Mouse (Mus musculus) heart, adult 9 months (tissue): ENCODE measurements at regions not wholly inside any gene's neighbourhood (a gene's known extent, or its start where the extent isn't known, plus 50 kb on each side); places are given as distances from the start of the nearest gene placed in this dataset.

ENCODE experiments used
- DNase-seq, 2 experiments: peaks; one replicate each; pipeline ENCODE4 v3.0.0; 2022; ENCODE audit warnings: low spot score in 2 of 2

GRCm38 (mm10) chr2:74354591-74354990 lies 224.6 kb downstream of the Lnpk start:
- DNase-seq: peak; percentile 2 to 13

DNA sequence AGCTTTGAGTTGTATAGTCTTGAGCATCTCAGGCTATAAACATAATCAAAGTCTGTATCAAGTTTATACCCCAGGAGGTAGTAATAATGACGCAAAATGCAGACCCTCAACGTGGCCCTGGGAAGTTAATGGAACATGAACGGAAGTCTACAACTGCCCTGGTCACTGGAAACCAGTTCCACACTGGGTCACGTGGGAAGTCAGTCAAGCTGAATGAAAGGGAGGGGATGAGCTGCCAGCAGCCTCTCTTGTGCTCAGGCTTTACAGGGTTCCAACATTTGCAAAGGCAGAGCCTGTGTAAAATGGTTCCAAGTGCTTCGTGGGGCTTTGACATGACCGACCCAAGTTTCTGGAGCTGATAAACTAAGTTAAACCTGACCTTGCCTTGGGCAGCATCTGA lies 229.4 kb downstream of the Lnpk start:
- no peak for DNase-seq

- no peak for DNase-seq
Observed at GRCm38 (mm10) chr2:74306301-74306700, 272.9 kb downstream of the Lnpk start.

- no peak for DNase-seq
Observed at GRCm38 (mm10) chr2:74300885-74301451, 278.3 kb downstream of the Lnpk start.

- peak in 1 of 2 experiments; percentile 21 for DNase-seq
Observed at GRCm38 (mm10) chr2:74300366-74300791, 278.9 kb downstream of the Lnpk start.

DNA sequence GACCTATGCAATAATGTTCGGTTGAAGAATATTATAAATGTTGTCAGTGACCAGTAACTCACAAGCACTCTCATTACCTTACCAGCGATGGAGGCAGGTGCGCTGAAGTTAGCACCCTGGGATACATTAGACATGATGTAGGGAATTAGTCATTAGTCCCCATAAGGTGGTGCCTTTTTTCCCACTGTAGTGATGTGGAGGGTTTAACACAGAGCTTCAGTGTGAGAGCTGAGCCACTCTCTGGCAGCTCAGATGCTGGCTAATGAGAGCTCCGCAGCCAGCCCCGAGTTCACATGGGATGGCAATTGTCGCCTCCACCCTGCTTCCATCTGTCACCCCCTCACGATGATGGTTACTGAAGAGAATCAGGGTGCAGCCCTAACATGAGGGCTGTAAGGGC lies 286.6 kb downstream of the Lnpk start:
- DNase-seq: no peak

GRCm38 (mm10) chr2:74291416-74292396 lies 287.5 kb downstream of the Lnpk start:
- DNase-seq: no peak

GRCm38 (mm10) chr2:74285624-74286023 lies 293.6 kb downstream of the Lnpk start:
- no peak for DNase-seq

GRCm38 (mm10) chr2:74264963-74265362 lies 314.3 kb downstream of the Lnpk start:
- no peak for DNase-seq

- no peak for DNase-seq
Observed at GRCm38 (mm10) chr2:74257034-74257781, 322.0 kb downstream of the Lnpk start.

DNA sequence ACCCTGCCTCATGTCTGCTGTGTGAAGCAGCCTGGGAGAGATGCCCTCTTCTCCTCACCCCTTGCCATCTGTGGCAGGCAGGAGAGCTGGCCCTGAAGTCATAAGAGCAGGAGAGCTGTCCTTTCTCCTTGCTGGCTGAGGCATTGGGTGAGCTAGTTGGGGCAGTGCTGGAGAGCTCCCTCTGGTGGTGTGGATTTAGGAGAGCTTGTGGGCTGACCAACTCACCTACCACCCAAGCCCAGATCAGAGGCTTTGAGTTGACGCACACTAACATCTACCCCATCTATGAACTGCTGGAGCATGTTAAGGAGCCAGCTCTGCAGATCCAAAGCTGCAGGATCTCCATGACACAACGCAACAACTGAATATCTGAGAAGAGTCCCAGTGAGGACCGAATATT lies 331.7 kb downstream of the Lnpk start:
- no peak for DNase-seq

- DNase-seq: no peak
Observed at GRCm38 (mm10) chr2:74246631-74247030, 332.6 kb downstream of the Lnpk start.

- no peak for DNase-seq
Observed at GRCm38 (mm10) chr2:74244203-74244602, 333.1 kb upstream of the Atp5g3 start.

DNA sequence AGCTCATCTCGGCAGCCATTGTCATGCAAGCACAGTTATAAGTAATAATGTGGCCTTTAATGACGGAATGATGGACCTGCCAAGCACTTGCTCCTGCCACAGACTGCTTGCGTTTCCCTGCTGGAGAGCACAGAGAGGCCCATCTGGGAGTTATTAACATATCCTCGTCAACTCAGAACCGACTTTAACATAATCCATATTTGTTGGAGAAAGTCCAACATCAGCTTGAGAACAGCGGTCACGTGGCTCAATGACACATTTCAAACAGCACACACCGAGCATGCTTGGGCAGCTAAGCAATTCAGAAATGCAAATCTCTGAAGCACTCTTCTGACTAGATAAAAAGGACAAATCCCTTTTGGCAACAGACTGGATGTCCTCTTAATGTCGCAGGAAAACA lies 332.7 kb upstream of the Atp5g3 start:
- no peak for DNase-seq

- DNase-seq: no peak
Observed at GRCm38 (mm10) chr2:74239586-74239985, 328.5 kb upstream of the Atp5g3 start.

GRCm38 (mm10) chr2:74217437-74217836 lies 306.3 kb upstream of the Atp5g3 start:
- DNase-seq: no peak

- DNase-seq: no peak
Observed at GRCm38 (mm10) chr2:74210210-74210609, 299.1 kb upstream of the Atp5g3 start.

GRCm38 (mm10) chr2:74209421-74209917 lies 298.3 kb upstream of the Atp5g3 start:
- DNase-seq: no peak

- no peak for DNase-seq
Observed at GRCm38 (mm10) chr2:74207440-74207839, 296.3 kb upstream of the Atp5g3 start.

DNA sequence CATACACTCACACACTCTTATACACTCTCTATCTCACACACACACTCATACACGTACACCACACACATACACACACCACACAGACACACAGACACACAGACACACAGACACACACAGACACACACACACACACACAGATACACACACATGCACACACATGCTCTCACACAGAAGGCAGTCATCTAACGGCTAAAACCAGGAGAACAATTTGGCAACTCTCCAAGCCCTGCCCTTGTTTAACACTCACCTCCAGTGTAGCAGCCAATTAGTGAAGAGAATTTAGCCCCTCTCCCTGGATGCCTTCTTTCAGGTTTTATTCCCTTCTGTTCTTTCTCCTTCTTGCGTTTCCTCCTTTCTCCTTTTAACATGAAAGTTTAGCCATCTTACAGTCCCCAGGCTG lies 291.6 kb upstream of the Atp5g3 start:
- no peak for DNase-seq

GRCm38 (mm10) chr2:74201608-74202323 lies 290.6 kb upstream of the Atp5g3 start:
- peak in 1 of 2 experiments; percentile 2 for DNase-seq
